Mouse (Mus musculus) hindbrain, embryonic 15.5 days (tissue): ENCODE results near the gene Cdrt4. TPM values are rescaled to one million over a fixed set of nuclear protein-coding genes. Genes with fewer than 3 reads are reported as not detected.
A peak's percentile ranks its signal among the peaks of the same experiment; 100 is the strongest.

Source experiments
- ATAC-seq: fragments of 200-750 bp; cut with Nextera tagmentation; 2 replicates; pipeline ENCODE4 v1.8.0; 2017; ENCODE audit warnings: low read depth, moderate number of reproducible peaks, moderate TSS enrichment; ENCODE audit not compliant: low FRiP score
- H3K27ac ChIP-seq: fragments of 300-500 bp; sonication (generic); replicated peaks from 2 replicates; pipeline ENCODE4 v1.5.1; 2015; ENCODE audit warnings: mild to moderate bottlenecking, inconsistent platforms
- H3K27me3 ChIP-seq: fragments of 300-500 bp; sonication (generic); 2 replicates; pipeline ENCODE4 v1.6.1; 2015; ENCODE audit warnings: control low read depth, inconsistent platforms
- H3K36me3 ChIP-seq: fragments of 300-500 bp; sonication (generic); 2 replicates; pipeline ENCODE4 v1.6.1; 2015; ENCODE audit warnings: control low read depth, inconsistent platforms
- H3K4me1 ChIP-seq: fragments of 300-500 bp; sonication (generic); replicated peaks from 2 replicates; pipeline ENCODE4 v1.6.1; 2015; ENCODE audit warnings: control low read depth, inconsistent platforms
- H3K4me2 ChIP-seq: fragments of 300-500 bp; sonication (generic); 2 replicates; pipeline ENCODE4 v1.6.1; 2015; ENCODE audit warnings: moderate library complexity, mild to moderate bottlenecking, inconsistent platforms
- H3K4me3 ChIP-seq: fragments of 300-500 bp; sonication (generic); 2 replicates; pipeline ENCODE4 v1.5.1; 2015; ENCODE audit warnings: mild to moderate bottlenecking, inconsistent platforms
- H3K9ac ChIP-seq: fragments of 300-500 bp; sonication (generic); 2 replicates; pipeline ENCODE4 v1.6.1; 2015; ENCODE audit warnings: inconsistent platforms
- H3K9me3 ChIP-seq: fragments of 300-500 bp; sonication (generic); 2 replicates; pipeline ENCODE4 v1.6.1; 2016; ENCODE audit warnings: control low read depth, inconsistent platforms
- WGBS: fragments of 180-500 bp; shearing (Covaris S2); methylation state at CpG from one replicate; pipeline ENCODE4 v1.1.7; 2015; 5-methylcytosine and 5-hydroxymethylcytosine counted together
- polyA plus RNA-seq: library from polyadenylated mRNA; unstranded; fragments of >200 nt; fragmentation: Nextera tagmentation; extraction: Ambion mirVana; gene quantifications from 2 replicates; pipeline ENCODE4 v1.2.1, GENCODE M21; 2015

The Cdrt4 gene
- polyA plus RNA-seq, 1 experiment from 2014 or later, result not detected

- Histone ChIP-seq H3K9ac (no peak overlapping the region), H3K9me3 (no peaks in the 10 kb centered on the region), H3K4me2 (no peak overlapping the region), H3K27ac (no peak overlapping the region), H3K27me3 (no peaks in the 10 kb centered on the region), H3K4me3 (no peak overlapping the region), H3K4me1 (0 out of 2 replicates have a peak, but pooled peaks cover 3% of the 10 kb centered on the region), H3K36me3 (no peaks in the 10 kb centered on the region)
- ATAC-seq, result no peak
- WGBS, result 89% methylated on average over 8 of the region's 8 CpGs
Observed at GRCm38 (mm10) chr11:63000126-63000525, 49.1 kb downstream of the Cdrt4 start.

- no peaks in the 10 kb centered on the region for H3K27me3 ChIP-seq
- no peak overlapping the region for H3K4me2 ChIP-seq
- H3K36me3 ChIP-seq, result no peaks in the 10 kb centered on the region
- no peak overlapping the region for H3K27ac ChIP-seq
- H3K9me3 ChIP-seq, result no peaks in the 10 kb centered on the region
- no peak for ATAC-seq
- WGBS, result 74% methylated on average over 6 of the region's 6 CpGs
- H3K4me3 ChIP-seq, result no peak overlapping the region
- no peaks in the 10 kb centered on the region for H3K4me1 ChIP-seq
- no peak overlapping the region for H3K9ac ChIP-seq
Observed at GRCm38 (mm10) chr11:63004617-63005016, 53.6 kb downstream of the Cdrt4 start.

GRCm38 (mm10) chr11:63007376-63007775 is 56.4 kb downstream of the Cdrt4 start:
- H3K4me1 ChIP-seq, result no peaks in the 10 kb centered on the region
- no peaks in the 10 kb centered on the region for H3K36me3 ChIP-seq
- 92% methylated on average over 5 of the region's 5 CpGs for WGBS
- H3K9ac ChIP-seq, result no peak overlapping the region
- no peak overlapping the region for H3K4me2 ChIP-seq
- no peak overlapping the region for H3K4me3 ChIP-seq
- ATAC-seq, result no peak
- no peaks in the 10 kb centered on the region for H3K9me3 ChIP-seq
- no peak overlapping the region for H3K27ac ChIP-seq
- H3K27me3 ChIP-seq, result no peaks in the 10 kb centered on the region

- no peaks in the 10 kb centered on the region for H3K36me3 ChIP-seq
- no peak for ATAC-seq
- no peak overlapping the region for H3K4me3 ChIP-seq
- no peak overlapping the region for H3K9ac ChIP-seq
- no peak overlapping the region for H3K27ac ChIP-seq
- H3K27me3 ChIP-seq, result no peaks in the 10 kb centered on the region
- H3K4me1 ChIP-seq, result no peaks in the 10 kb centered on the region
- 91% methylated on average over 3 of the region's 3 CpGs for WGBS
- H3K9me3 ChIP-seq, result no peaks in the 10 kb centered on the region
- H3K4me2 ChIP-seq, result no peak overlapping the region
Observed at GRCm38 (mm10) chr11:63008004-63008403, 57.0 kb downstream of the Cdrt4 start.

GRCm38 (mm10) chr11:63009761-63010160 is 58.8 kb downstream of the Cdrt4 start:
- Histone ChIP-seq H3K27ac (no peak overlapping the region), H3K4me3 (no peak overlapping the region), H3K9me3 (no peaks in the 10 kb centered on the region), H3K9ac (no peak overlapping the region), H3K4me2 (no peak overlapping the region), H3K36me3 (no peaks in the 10 kb centered on the region), H3K27me3 (no peaks in the 10 kb centered on the region), H3K4me1 (no peaks in the 10 kb centered on the region)
- WGBS, result 69% methylated on average over 3 of the region's 3 CpGs
- no peak for ATAC-seq

GRCm38 (mm10) chr11:63017327-63018082 is 66.5 kb downstream of the Cdrt4 start:
- Histone ChIP-seq H3K36me3 (no peaks in the 10 kb centered on the region), H3K4me3 (no peak overlapping the region), H3K4me2 (no peak overlapping the region), H3K27ac (peak overlapping the region; percentile 53; the same call in 1 of the 2 replicates), H3K27me3 (no peaks in the 10 kb centered on the region), H3K9me3 (no peaks in the 10 kb centered on the region), H3K9ac (no peak overlapping the region), H3K4me1 (peaks cover 22% of the 10 kb centered on the region)
- 39% methylated on average over 6 of the region's 6 CpGs for WGBS
- peak; percentile 66; the same call in 1 of the 2 replicates for ATAC-seq

GRCm38 (mm10) chr11:63018083-63018622 is 67.2 kb downstream of the Cdrt4 start:
- H3K27me3 ChIP-seq, result no peaks in the 10 kb centered on the region

GRCm38 (mm10) chr11:63020633-63021032 is 69.6 kb downstream of the Cdrt4 start:
- H3K9ac ChIP-seq, result no peak overlapping the region
- H3K36me3 ChIP-seq, result no peaks in the 10 kb centered on the region
- no peak overlapping the region for H3K4me2 ChIP-seq
- H3K27me3 ChIP-seq, result no peaks in the 10 kb centered on the region
- ATAC-seq, result no peak
- H3K27ac ChIP-seq, result no peak overlapping the region
- H3K4me1 ChIP-seq, result peaks cover 22% of the 10 kb centered on the region
- no peak overlapping the region for H3K4me3 ChIP-seq
- H3K9me3 ChIP-seq, result no peaks in the 10 kb centered on the region

More at GRCm38 (mm10) chr11:63018083-63018622, 67.2 kb downstream of the Cdrt4 start:
- peak; percentile 45; the same call in 1 of the 2 replicates for ATAC-seq
- Histone ChIP-seq H3K4me1 (peaks cover 22% of the 10 kb centered on the region), H3K4me2 (no peak overlapping the region), H3K27ac (peak overlapping the region; percentile 53; the same call in 1 of the 2 replicates), H3K9me3 (no peaks in the 10 kb centered on the region), H3K4me3 (no peak overlapping the region), H3K36me3 (no peaks in the 10 kb centered on the region), H3K9ac (no peak overlapping the region)
- WGBS, result 65% methylated on average over 6 of the region's 6 CpGs

GRCm38 (mm10) chr11:63021141-63021806 is 70.3 kb downstream of the Cdrt4 start:
- no peaks in the 10 kb centered on the region for H3K9me3 ChIP-seq
- no peaks in the 10 kb centered on the region for H3K36me3 ChIP-seq
- H3K27ac ChIP-seq, result no peak overlapping the region
- H3K9ac ChIP-seq, result no peak overlapping the region
- ATAC-seq, result no peak
- H3K27me3 ChIP-seq, result no peaks in the 10 kb centered on the region
- H3K4me2 ChIP-seq, result no peak overlapping the region
- WGBS, result 77% methylated on average over 5 of the region's 5 CpGs
- peaks cover 22% of the 10 kb centered on the region for H3K4me1 ChIP-seq
- no peak overlapping the region for H3K4me3 ChIP-seq

- Histone ChIP-seq H3K4me1 (peaks cover 9% of the 10 kb centered on the region), H3K9ac (no peak overlapping the region), H3K4me2 (no peak overlapping the region), H3K9me3 (no peaks in the 10 kb centered on the region), H3K27me3 (no peaks in the 10 kb centered on the region), H3K36me3 (no peaks in the 10 kb centered on the region), H3K4me3 (no peak overlapping the region), H3K27ac (no peak overlapping the region)
- ATAC-seq, result no peak
- 89% methylated on average over 5 of the region's 5 CpGs for WGBS
Observed at GRCm38 (mm10) chr11:63023461-63023860, 72.5 kb downstream of the Cdrt4 start.

- Histone ChIP-seq H3K4me2 (no peak overlapping the region), H3K27me3 (no peaks in the 10 kb centered on the region), H3K4me3 (no peak overlapping the region), H3K36me3 (no peaks in the 10 kb centered on the region), H3K27ac (no peak overlapping the region), H3K9me3 (no peaks in the 10 kb centered on the region), H3K4me1 (peaks cover 2% of the 10 kb centered on the region; the same call in 1 of the 2 replicates), H3K9ac (no peak overlapping the region)
- ATAC-seq, result no peak
- WGBS, result 87% methylated on average over 2 of the region's 2 CpGs
Observed at GRCm38 (mm10) chr11:63024136-63024535, 73.1 kb downstream of the Cdrt4 start.

GRCm38 (mm10) chr11:63025476-63025875 is 74.5 kb downstream of the Cdrt4 start:
- Histone ChIP-seq H3K27ac (no peak overlapping the region), H3K4me3 (no peak overlapping the region), H3K9ac (no peak overlapping the region), H3K4me2 (no peak overlapping the region), H3K27me3 (no peaks in the 10 kb centered on the region), H3K9me3 (no peaks in the 10 kb centered on the region), H3K36me3 (no peaks in the 10 kb centered on the region), H3K4me1 (no peaks in the 10 kb centered on the region; the same call in 1 of the 2 replicates)
- ATAC-seq, result no peak
- 89% methylated on average over 6 of the region's 6 CpGs for WGBS
